Mouse (Mus musculus): Measurements from ENCODE around the gene Bcorl1.

GRCm38 (mm10) chrX:48341141-48341540 lies at the start of gene Bcorl1:
- no peak for TF ChIP-seq CTCF (IDR thresholded peaks at IDR 0.05; ENCODE audit: extremely low read depth, insufficient read depth, insufficient read length, insufficient replicate concordance)
- no peak for TF ChIP-seq POLR2A (IDR thresholded peaks at IDR 0.05; ENCODE audit: low read depth, low read length)
